Mouse (Mus musculus) small intestine, adult 2 months (tissue): ENCODE data around the gene Smc3.

Experiments
- CTCF ChIP-seq: fragments of 200-500 bp; IDR thresholded peaks from 2 replicates; pipeline ENCODE4 v1.5.1; 2012; ENCODE audit warnings: low read depth, mild to moderate bottlenecking, control low read depth, inconsistent platforms, low read length, moderate library complexity, mixed read lengths; ENCODE audit not compliant: insufficient replicate concordance, insufficient read length; ENCODE audit errors: extremely low read depth
- POLR2A ChIP-seq: fragments of 200-500 bp; IDR thresholded peaks from 2 replicates; pipeline ENCODE4 v1.6.1; 2012; ENCODE audit warnings: low read depth, mild to moderate bottlenecking, control low read depth, inconsistent platforms, low read length, moderate library complexity

GRCm38 (mm10) chr19:53638041-53638440 is 37.8 kb downstream of the Smc3 start:
- TF ChIP-seq POLR2A: no peak
- TF ChIP-seq CTCF: no peak
